Mouse (Mus musculus): ENCODE measurements around the gene Selenov.
A peak's percentile ranks its signal among the peaks of the same experiment; 100 is the strongest.

Gene Selenov

GRCm38 (mm10) chr7:28290638-28291590, at the start of gene Selenov:
Gene Selenov (minus strand): TSS chr7:28291186.
- DNase-seq = peak; percentile 43

GRCm38 (mm10) chr7:28339213-28339917, 48.4 kb upstream of the Selenov start:
- peak; percentile 71 for DNase-seq

GRCm38 (mm10) chr7:28338108-28338998, 47.4 kb upstream of the Selenov start, which contains the start of gene Supt5:
Gene Supt5 (minus strand): TSS chr7:28338746.
- DNase-seq = peak; percentile 99

- no peak for DNase-seq
Measured at GRCm38 (mm10) chr7:28335471-28335870, 44.5 kb upstream of the Selenov start.

- DNase-seq = no peak
Measured at GRCm38 (mm10) chr7:28334534-28334933, 43.5 kb upstream of the Selenov start.

GRCm38 (mm10) chr7:28328260-28328659, 37.3 kb upstream of the Selenov start:
- DNase-seq = no peak

- no peak for DNase-seq
Measured at GRCm38 (mm10) chr7:28326457-28326856, 35.5 kb upstream of the Selenov start.

- DNase-seq = no peak
Measured at GRCm38 (mm10) chr7:28325293-28325692, 34.3 kb upstream of the Selenov start.

GRCm38 (mm10) chr7:28321974-28322720, 31.2 kb upstream of the Selenov start:
- DNase-seq = no peak

GRCm38 (mm10) chr7:28318714-28319113, 27.7 kb upstream of the Selenov start:
- DNase-seq = no peak

GRCm38 (mm10) chr7:28318036-28318435, 27.1 kb upstream of the Selenov start:
- DNase-seq = no peak

GRCm38 (mm10) chr7:28311926-28312543, 21.0 kb upstream of the Selenov start, which contains the start of gene Timm50:
Gene Timm50 (minus strand): TSS chr7:28312072.
- DNase-seq = peak; percentile 99

GRCm38 (mm10) chr7:28311151-28311925, 20.4 kb upstream of the Selenov start:
- DNase-seq = no peak

GRCm38 (mm10) chr7:28309737-28310136, 18.8 kb upstream of the Selenov start:
- DNase-seq = no peak

- DNase-seq = peak; percentile 47
Measured at GRCm38 (mm10) chr7:28306216-28306615, 15.2 kb upstream of the Selenov start.

- no peak for DNase-seq
Measured at GRCm38 (mm10) chr7:28305641-28306040, 14.7 kb upstream of the Selenov start.

GRCm38 (mm10) chr7:28301616-28302433, 10.8 kb upstream of the Selenov start, which contains the start of gene Dll3:
Gene Dll3 (minus strand): TSS chr7:28302238.
- DNase-seq = peak; percentile 78

- peak; percentile 68 for DNase-seq
Measured at GRCm38 (mm10) chr7:28298837-28299625, 8.0 kb upstream of the Selenov start.

GRCm38 (mm10) chr7:28294481-28294880, 3.5 kb upstream of the Selenov start:
- DNase-seq = peak; percentile 84
